Mouse (Mus musculus): ENCODE results near the gene Nepn.

DNA sequence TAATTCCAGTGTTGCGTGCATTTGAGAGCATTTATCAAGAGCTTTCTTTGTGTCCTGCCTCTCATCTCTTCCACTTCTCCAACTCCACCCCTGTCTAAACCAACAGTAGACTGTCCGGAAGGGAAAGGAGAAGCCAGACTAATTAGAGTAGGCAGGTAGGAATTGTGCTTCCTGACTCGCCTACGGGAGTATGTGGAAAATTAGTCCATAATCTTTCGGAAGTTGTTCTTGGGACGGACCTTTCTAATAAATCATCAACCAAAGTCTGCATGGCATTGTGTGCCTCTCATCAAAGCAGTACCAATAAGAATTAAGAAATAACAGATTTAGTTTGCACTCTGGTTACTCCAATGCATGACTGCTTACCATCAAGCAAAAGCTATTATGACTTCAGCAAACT, 5.8 kb upstream of the Nepn start:
- no peak for TF ChIP-seq CTCF (IDR thresholded peaks at IDR 0.05; ENCODE audit: borderline replicate concordance, insufficient read depth, low read depth, low read length)
- no peak for TF ChIP-seq POLR2A (IDR thresholded peaks at IDR 0.05; ENCODE audit: borderline replicate concordance, insufficient read depth, low read length)

All from cerebellum, adult 2 months (tissue).